Mouse (Mus musculus): ENCODE measurements at regions not wholly inside any gene's neighbourhood (a gene's known extent, or its start where the extent isn't known, plus 50 kb on each side); places are given as distances from the start of the nearest gene placed in this dataset.

GRCm38 (mm10) chr2:166469046-166469593 is 244.5 kb downstream of the Prex1 start:
- ATAC-seq (replicated peaks; ENCODE audit: low FRiP score) (no peak), DNase-seq (ENCODE audit: low spot score) (no peak)
- Histone ChIP-seq H3K4me2 (ENCODE audit: low read depth, low read length, severe bottlenecking) (no peak overlapping the region), H3K4me1 (replicated peaks; ENCODE audit: control insufficient read depth, insufficient read depth, low read length) (peaks cover 2% of the 10 kb centered on the region; the same call in 1 of the 2 replicates), H3K36me3 (ENCODE audit: control insufficient read depth, insufficient read depth, low read length) (no peaks in the 10 kb centered on the region), H3K27ac (ENCODE audit: low read depth, low read length) (no peak overlapping the region), H3K9me3 (ENCODE audit: control insufficient read depth, low read length) (no peaks in the 10 kb centered on the region), H3K4me3 (ENCODE audit: low read depth, low read length) (no peak overlapping the region), H3K9ac (ENCODE audit: low read length) (no peak overlapping the region), H3K27me3 (ENCODE audit: control insufficient read depth, insufficient read depth, low read length) (no peaks in the 10 kb centered on the region)
- 91% methylated on average over 9 of the region's 9 CpGs for WGBS

- no peak overlapping the region for H3K4me3 ChIP-seq (ENCODE audit: low read depth, low read length)
- H3K4me2 ChIP-seq (ENCODE audit: low read depth, low read length, severe bottlenecking), result no peak overlapping the region
- no peak overlapping the region for H3K27ac ChIP-seq (ENCODE audit: low read depth, low read length)
- no peaks in the 10 kb centered on the region for H3K36me3 ChIP-seq (ENCODE audit: control insufficient read depth, insufficient read depth, low read length)
- DNase-seq (ENCODE audit: low spot score) (no peak), ATAC-seq (replicated peaks; ENCODE audit: low FRiP score) (no peak)
- H3K9ac ChIP-seq (ENCODE audit: low read length), result no peak overlapping the region
- peaks cover 2% of the 10 kb centered on the region; the same call in 1 of the 2 replicates for H3K4me1 ChIP-seq (replicated peaks; ENCODE audit: control insufficient read depth, insufficient read depth, low read length)
- 71% methylated on average over 7 of the region's 7 CpGs for WGBS
- H3K9me3 ChIP-seq (ENCODE audit: control insufficient read depth, low read length), result no peaks in the 10 kb centered on the region
- H3K27me3 ChIP-seq (ENCODE audit: control insufficient read depth, insufficient read depth, low read length), result no peaks in the 10 kb centered on the region
Observed at GRCm38 (mm10) chr2:166467137-166467536, 246.5 kb downstream of the Prex1 start.

- Histone ChIP-seq H3K9me3 (ENCODE audit: control insufficient read depth, low read length) (no peaks in the 10 kb centered on the region), H3K4me3 (ENCODE audit: low read depth, low read length) (no peak overlapping the region), H3K27me3 (ENCODE audit: control insufficient read depth, insufficient read depth, low read length) (no peaks in the 10 kb centered on the region), H3K9ac (ENCODE audit: low read length) (no peak overlapping the region), H3K4me2 (ENCODE audit: low read depth, low read length, severe bottlenecking) (no peak overlapping the region), H3K4me1 (replicated peaks; ENCODE audit: control insufficient read depth, insufficient read depth, low read length) (no peaks in the 10 kb centered on the region), H3K27ac (ENCODE audit: low read depth, low read length) (no peak overlapping the region), H3K36me3 (ENCODE audit: control insufficient read depth, insufficient read depth, low read length) (no peaks in the 10 kb centered on the region)
- no peak for DNase-seq (ENCODE audit: low spot score)
- no peak for ATAC-seq (replicated peaks; ENCODE audit: low FRiP score)
- WGBS, result 78% methylated on average over 5 of the region's 5 CpGs
Observed at GRCm38 (mm10) chr2:166465531-166465930, 248.1 kb downstream of the Prex1 start.

- no peaks in the 10 kb centered on the region for H3K36me3 ChIP-seq (ENCODE audit: control insufficient read depth, insufficient read depth, low read length)
- no peak overlapping the region for H3K27ac ChIP-seq (ENCODE audit: low read depth, low read length)
- WGBS, result 90% methylated on average over 9 of the region's 9 CpGs
- H3K27me3 ChIP-seq (ENCODE audit: control insufficient read depth, insufficient read depth, low read length), result no peaks in the 10 kb centered on the region
- no peaks in the 10 kb centered on the region for H3K9me3 ChIP-seq (ENCODE audit: control insufficient read depth, low read length)
- no peaks in the 10 kb centered on the region for H3K4me1 ChIP-seq (replicated peaks; ENCODE audit: control insufficient read depth, insufficient read depth, low read length)
- DNase-seq (ENCODE audit: low spot score) (no peak), ATAC-seq (replicated peaks; ENCODE audit: low FRiP score) (no peak)
- H3K4me3 ChIP-seq (ENCODE audit: low read depth, low read length), result no peak overlapping the region
- H3K4me2 ChIP-seq (ENCODE audit: low read depth, low read length, severe bottlenecking), result no peak overlapping the region
- H3K9ac ChIP-seq (ENCODE audit: low read length), result no peak overlapping the region
Observed at GRCm38 (mm10) chr2:166463539-166463938, 250.1 kb downstream of the Prex1 start.

GRCm38 (mm10) chr2:166461956-166462355 is 251.7 kb downstream of the Prex1 start:
- Histone ChIP-seq H3K27ac (ENCODE audit: low read depth, low read length) (no peak overlapping the region), H3K9ac (ENCODE audit: low read length) (no peak overlapping the region), H3K9me3 (ENCODE audit: control insufficient read depth, low read length) (no peaks in the 10 kb centered on the region), H3K4me2 (ENCODE audit: low read depth, low read length, severe bottlenecking) (no peak overlapping the region), H3K4me3 (ENCODE audit: low read depth, low read length) (no peak overlapping the region), H3K4me1 (replicated peaks; ENCODE audit: control insufficient read depth, insufficient read depth, low read length) (no peaks in the 10 kb centered on the region), H3K36me3 (ENCODE audit: control insufficient read depth, insufficient read depth, low read length) (no peaks in the 10 kb centered on the region), H3K27me3 (ENCODE audit: control insufficient read depth, insufficient read depth, low read length) (no peaks in the 10 kb centered on the region)
- DNase-seq (ENCODE audit: low spot score), result no peak
- WGBS, result 93% methylated on average over 3 of the region's 3 CpGs
- ATAC-seq (replicated peaks; ENCODE audit: low FRiP score), result no peak

- DNase-seq (ENCODE audit: low spot score), result no peak
- H3K27ac ChIP-seq (ENCODE audit: low read depth, low read length), result no peak overlapping the region
- no peaks in the 10 kb centered on the region for H3K9me3 ChIP-seq (ENCODE audit: control insufficient read depth, low read length)
- no peaks in the 10 kb centered on the region for H3K36me3 ChIP-seq (ENCODE audit: control insufficient read depth, insufficient read depth, low read length)
- ATAC-seq (replicated peaks; ENCODE audit: low FRiP score), result no peak
- WGBS, result 90% methylated on average over 3 of the region's 3 CpGs
- no peak overlapping the region for H3K9ac ChIP-seq (ENCODE audit: low read length)
- H3K27me3 ChIP-seq (ENCODE audit: control insufficient read depth, insufficient read depth, low read length), result no peaks in the 10 kb centered on the region
- no peaks in the 10 kb centered on the region for H3K4me1 ChIP-seq (replicated peaks; ENCODE audit: control insufficient read depth, insufficient read depth, low read length)
- H3K4me2 ChIP-seq (ENCODE audit: low read depth, low read length, severe bottlenecking), result no peak overlapping the region
- no peak overlapping the region for H3K4me3 ChIP-seq (ENCODE audit: low read depth, low read length)
Observed at GRCm38 (mm10) chr2:166461103-166461502, 252.5 kb downstream of the Prex1 start.

- no peaks in the 10 kb centered on the region for H3K27me3 ChIP-seq (ENCODE audit: control insufficient read depth, insufficient read depth, low read length)
- H3K27ac ChIP-seq (ENCODE audit: low read depth, low read length), result no peak overlapping the region
- no peak for DNase-seq (ENCODE audit: low spot score)
Observed at GRCm38 (mm10) chr2:166459955-166460354, 253.7 kb downstream of the Prex1 start.

GRCm38 (mm10) chr2:166458953-166459352 is 254.7 kb downstream of the Prex1 start:
- no peaks in the 10 kb centered on the region for H3K9me3 ChIP-seq (ENCODE audit: control insufficient read depth, low read length)
- H3K4me1 ChIP-seq (replicated peaks; ENCODE audit: control insufficient read depth, insufficient read depth, low read length), result no peaks in the 10 kb centered on the region
- no peak overlapping the region for H3K9ac ChIP-seq (ENCODE audit: low read length)
- ATAC-seq (replicated peaks; ENCODE audit: low FRiP score) (no peak), DNase-seq (ENCODE audit: low spot score) (no peak)
- H3K27ac ChIP-seq (ENCODE audit: low read depth, low read length), result no peak overlapping the region
- no peaks in the 10 kb centered on the region for H3K36me3 ChIP-seq (ENCODE audit: control insufficient read depth, insufficient read depth, low read length)
- H3K27me3 ChIP-seq (ENCODE audit: control insufficient read depth, insufficient read depth, low read length), result no peaks in the 10 kb centered on the region
- H3K4me3 ChIP-seq (ENCODE audit: low read depth, low read length), result no peak overlapping the region
- WGBS, result 85% methylated on average over 9 of the region's 9 CpGs
- no peak overlapping the region for H3K4me2 ChIP-seq (ENCODE audit: low read depth, low read length, severe bottlenecking)

More at GRCm38 (mm10) chr2:166459955-166460354, 253.7 kb downstream of the Prex1 start:
- Histone ChIP-seq H3K4me1 (replicated peaks; ENCODE audit: control insufficient read depth, insufficient read depth, low read length) (no peaks in the 10 kb centered on the region), H3K9ac (ENCODE audit: low read length) (no peak overlapping the region), H3K36me3 (ENCODE audit: control insufficient read depth, insufficient read depth, low read length) (no peaks in the 10 kb centered on the region), H3K9me3 (ENCODE audit: control insufficient read depth, low read length) (no peaks in the 10 kb centered on the region), H3K4me3 (ENCODE audit: low read depth, low read length) (no peak overlapping the region), H3K4me2 (ENCODE audit: low read depth, low read length, severe bottlenecking) (no peak overlapping the region)
- no peak for ATAC-seq (replicated peaks; ENCODE audit: low FRiP score)
- 72% methylated on average over 9 of the region's 9 CpGs for WGBS

- Histone ChIP-seq H3K4me1 (replicated peaks; ENCODE audit: control insufficient read depth, insufficient read depth, low read length) (no peaks in the 10 kb centered on the region), H3K36me3 (ENCODE audit: control insufficient read depth, insufficient read depth, low read length) (no peaks in the 10 kb centered on the region), H3K4me3 (ENCODE audit: low read depth, low read length) (no peak overlapping the region), H3K9ac (ENCODE audit: low read length) (no peak overlapping the region), H3K27ac (ENCODE audit: low read depth, low read length) (no peak overlapping the region), H3K27me3 (ENCODE audit: control insufficient read depth, insufficient read depth, low read length) (no peaks in the 10 kb centered on the region), H3K4me2 (ENCODE audit: low read depth, low read length, severe bottlenecking) (no peak overlapping the region), H3K9me3 (ENCODE audit: control insufficient read depth, low read length) (no peaks in the 10 kb centered on the region)
- 73% methylated on average over 16 of the region's 16 CpGs for WGBS
- ATAC-seq (replicated peaks; ENCODE audit: low FRiP score) (no peak), DNase-seq (ENCODE audit: low spot score) (no peak)
Observed at GRCm38 (mm10) chr2:166457381-166458172, 256.1 kb downstream of the Prex1 start.
